Mouse (Mus musculus) midbrain, embryonic 12.5 days (tissue): ENCODE measurements at regions not wholly inside any gene's neighbourhood (a gene's known extent, or its start where the extent isn't known, plus 50 kb on each side); places are given as distances from the start of the nearest gene placed in this dataset.

Experiments
- ATAC-seq: fragments of 200-750 bp; cut with Nextera tagmentation; 2 replicates; pipeline ENCODE4 v1.8.0; 2017; ENCODE audit warnings: low read depth, moderate TSS enrichment, moderate library complexity; ENCODE audit not compliant: low FRiP score
- H3K27ac ChIP-seq: fragments of 300-500 bp; sonication (generic); replicated peaks from 2 replicates; pipeline ENCODE4 v1.5.1; 2016; ENCODE audit warnings: mild to moderate bottlenecking
- H3K27me3 ChIP-seq: fragments of 300-500 bp; sonication (generic); 2 replicates; pipeline ENCODE4 v1.6.1; 2016; ENCODE audit warnings: mild to moderate bottlenecking
- H3K36me3 ChIP-seq: fragments of 300-500 bp; sonication (generic); 2 replicates; pipeline ENCODE4 v1.6.1; 2016
- H3K4me1 ChIP-seq: fragments of 300-500 bp; sonication (generic); 2 replicates; pipeline ENCODE4 v1.6.1; 2016
- H3K4me2 ChIP-seq: fragments of 300-500 bp; sonication (generic); replicated peaks from 2 replicates; pipeline ENCODE4 v1.6.1; 2016; ENCODE audit warnings: mild to moderate bottlenecking, moderate library complexity
- H3K4me3 ChIP-seq: fragments of 300-500 bp; sonication (generic); 2 replicates; pipeline ENCODE4 v1.5.1; 2016; ENCODE audit warnings: mild to moderate bottlenecking
- H3K9ac ChIP-seq: fragments of 300-500 bp; sonication (generic); replicated peaks from 2 replicates; pipeline ENCODE4 v1.6.1; 2016; ENCODE audit warnings: mild to moderate bottlenecking, moderate library complexity
- H3K9me3 ChIP-seq: fragments of 300-500 bp; sonication (generic); 2 replicates; pipeline ENCODE4 v1.6.1; 2016; ENCODE audit warnings: mild to moderate bottlenecking
- WGBS: fragments of 180-500 bp; shearing (Covaris S2); methylation state at CpG from one replicate; pipeline ENCODE4 v1.1.7; 2016; 5-methylcytosine and 5-hydroxymethylcytosine counted together

DNA sequence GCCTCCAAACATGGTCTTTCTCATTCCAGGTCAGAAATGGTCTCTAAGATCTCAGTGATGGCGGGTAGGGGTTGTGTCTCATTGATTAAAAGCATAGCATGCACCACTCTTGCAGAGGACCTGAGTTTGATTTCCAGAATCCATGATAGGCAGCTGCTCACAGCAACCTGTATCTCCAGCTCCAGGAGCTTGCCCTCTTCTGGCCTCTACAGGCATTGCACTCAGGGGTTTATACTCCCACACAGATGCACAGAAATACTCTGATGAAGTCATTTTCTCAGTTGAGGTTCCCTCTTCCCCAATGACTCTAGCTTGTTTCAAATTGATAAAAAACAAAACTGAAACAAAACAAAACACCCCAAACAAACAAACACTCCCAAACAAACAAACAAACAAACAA, 81.1 kb upstream of the Gm11983 start:
- Histone ChIP-seq H3K27ac (no peak overlapping the region), H3K4me2 (no peak overlapping the region), H3K36me3 (no peaks in the 10 kb centered on the region), H3K9me3 (peaks cover 7% of the 10 kb centered on the region), H3K4me1 (0 out of 2 replicates have a peak, but pooled peaks cover under 1% of the 10 kb centered on the region), H3K9ac (no peak overlapping the region), H3K27me3 (no peaks in the 10 kb centered on the region), H3K4me3 (no peak overlapping the region)
- 100% methylated on average over 1 of the region's 1 CpGs for WGBS
- no peak for ATAC-seq

DNA sequence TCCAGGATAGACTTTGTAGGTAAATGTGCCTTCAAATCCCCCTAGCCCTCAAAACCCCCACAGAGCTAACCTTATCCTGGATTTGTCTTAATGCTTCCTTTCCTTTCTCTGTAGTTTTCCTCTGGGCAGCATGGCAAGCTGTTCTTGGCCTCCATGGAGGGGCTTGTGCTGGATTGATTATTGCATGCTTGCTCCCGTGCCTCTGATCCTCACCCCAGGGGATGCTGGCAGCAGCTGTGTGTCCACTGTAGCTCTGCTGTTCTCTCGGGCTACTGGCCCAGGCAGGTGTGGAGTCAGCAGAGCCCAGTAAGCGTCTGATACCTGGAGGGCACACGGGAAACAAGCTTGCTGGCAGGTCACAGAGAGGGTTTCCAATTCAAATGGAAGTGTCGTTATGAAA, 68.2 kb upstream of the Gm11983 start:
- no peak overlapping the region for H3K9ac ChIP-seq
- H3K27ac ChIP-seq: no peak overlapping the region
- no peaks in the 10 kb centered on the region for H3K9me3 ChIP-seq
- WGBS: 31% methylated on average over 5 of the region's 5 CpGs
- no peak overlapping the region for H3K4me2 ChIP-seq
- no peaks in the 10 kb centered on the region for H3K36me3 ChIP-seq
- peaks cover 6% of the 10 kb centered on the region; the same call in 1 of the 2 replicates for H3K27me3 ChIP-seq
- H3K4me1 ChIP-seq: peaks cover 8% of the 10 kb centered on the region; the same call in 1 of the 2 replicates
- H3K4me3 ChIP-seq: no peak overlapping the region
- ATAC-seq: peak; percentile 44; the same call in 1 of the 2 replicates

- no peaks in the 10 kb centered on the region for H3K9me3 ChIP-seq
- no peak overlapping the region for H3K9ac ChIP-seq
- H3K4me2 ChIP-seq: no peak overlapping the region
- peaks cover 10% of the 10 kb centered on the region for H3K27me3 ChIP-seq
- no peaks in the 10 kb centered on the region for H3K36me3 ChIP-seq
- no peak for ATAC-seq
- 74% methylated on average over 3 of the region's 3 CpGs for WGBS
- no peak overlapping the region for H3K27ac ChIP-seq
- peaks cover 16% of the 10 kb centered on the region for H3K4me1 ChIP-seq
- H3K4me3 ChIP-seq: no peak overlapping the region
Measured at GRCm38 (mm10) chr11:6902991-6903390, 65.5 kb upstream of the Gm11983 start.

DNA sequence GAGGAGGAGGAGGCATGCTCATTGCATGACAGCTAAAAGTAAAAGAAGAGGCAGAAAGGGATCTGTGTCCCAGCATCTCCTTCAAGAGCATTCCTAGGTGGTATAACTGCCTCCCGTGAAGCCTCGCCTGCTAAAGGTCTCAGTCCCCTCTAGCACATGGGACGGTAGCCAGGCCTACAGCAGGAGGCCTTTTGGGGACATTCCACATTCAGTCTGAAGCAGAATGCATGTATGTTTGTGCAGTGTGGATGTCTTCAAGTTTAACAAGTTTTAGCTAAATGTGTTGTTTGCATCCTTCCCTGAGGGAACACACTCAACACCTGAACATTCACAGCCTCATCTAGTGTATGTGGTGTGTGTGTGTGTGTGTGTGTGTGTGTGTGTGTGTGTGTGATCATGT, 64.8 kb upstream of the Gm11983 start:
- H3K9me3 ChIP-seq: no peaks in the 10 kb centered on the region
- no peak overlapping the region for H3K27ac ChIP-seq
- H3K4me3 ChIP-seq: no peak overlapping the region
- H3K9ac ChIP-seq: no peak overlapping the region
- no peak for ATAC-seq
- WGBS: 59% methylated on average over 3 of the region's 3 CpGs
- peaks cover 10% of the 10 kb centered on the region for H3K27me3 ChIP-seq
- H3K36me3 ChIP-seq: no peaks in the 10 kb centered on the region
- no peak overlapping the region for H3K4me2 ChIP-seq
- H3K4me1 ChIP-seq: peaks cover 16% of the 10 kb centered on the region

GRCm38 (mm10) chr11:6900769-6901481, 63.5 kb upstream of the Gm11983 start:
- Histone ChIP-seq H3K9ac (no peak overlapping the region), H3K27ac (peak overlapping the region; percentile 66), H3K36me3 (no peaks in the 10 kb centered on the region), H3K27me3 (peaks cover 10% of the 10 kb centered on the region), H3K9me3 (no peaks in the 10 kb centered on the region), H3K4me1 (peaks cover 16% of the 10 kb centered on the region), H3K4me2 (peak overlapping the region; percentile 28; the same call in 1 of the 2 replicates), H3K4me3 (no peak overlapping the region)
- ATAC-seq: peak; percentile 60
- WGBS: 19% methylated on average over 11 of the region's 11 CpGs

- 25% methylated on average over 12 of the region's 12 CpGs for WGBS
- Histone ChIP-seq H3K36me3 (no peaks in the 10 kb centered on the region), H3K27me3 (peaks cover 10% of the 10 kb centered on the region), H3K4me2 (peak overlapping the region; percentile 28), H3K4me1 (peaks cover 16% of the 10 kb centered on the region), H3K9me3 (no peaks in the 10 kb centered on the region), H3K9ac (no peak overlapping the region), H3K27ac (peak overlapping the region; percentile 66), H3K4me3 (no peak overlapping the region)
- no peak for ATAC-seq
Measured at GRCm38 (mm10) chr11:6900357-6900756, 62.9 kb upstream of the Gm11983 start.

- WGBS: 79% methylated on average over 13 of the region's 13 CpGs
Measured at GRCm38 (mm10) chr11:6899271-6900005, 62.0 kb upstream of the Gm11983 start.

GRCm38 (mm10) chr11:6898357-6899097, 61.1 kb upstream of the Gm11983 start:
- H3K9ac ChIP-seq: no peak overlapping the region
- ATAC-seq: no peak
- H3K4me1 ChIP-seq: peaks cover 16% of the 10 kb centered on the region
- peaks cover 10% of the 10 kb centered on the region for H3K27me3 ChIP-seq
- no peak overlapping the region for H3K27ac ChIP-seq
- H3K9me3 ChIP-seq: no peaks in the 10 kb centered on the region
- H3K4me3 ChIP-seq: no peak overlapping the region
- H3K36me3 ChIP-seq: no peaks in the 10 kb centered on the region
- WGBS: 93% methylated on average over 5 of the region's 5 CpGs
- no peak overlapping the region for H3K4me2 ChIP-seq

More at GRCm38 (mm10) chr11:6899271-6900005, 62.0 kb upstream of the Gm11983 start:
- H3K4me2 ChIP-seq: no peak overlapping the region
- peaks cover 10% of the 10 kb centered on the region for H3K27me3 ChIP-seq
- peaks cover 16% of the 10 kb centered on the region for H3K4me1 ChIP-seq
- no peak overlapping the region for H3K4me3 ChIP-seq
- peak overlapping the region; percentile 66; the same call in 1 of the 2 replicates for H3K27ac ChIP-seq
- H3K9ac ChIP-seq: no peak overlapping the region
- no peak for ATAC-seq
- no peaks in the 10 kb centered on the region for H3K9me3 ChIP-seq
- H3K36me3 ChIP-seq: no peaks in the 10 kb centered on the region

DNA sequence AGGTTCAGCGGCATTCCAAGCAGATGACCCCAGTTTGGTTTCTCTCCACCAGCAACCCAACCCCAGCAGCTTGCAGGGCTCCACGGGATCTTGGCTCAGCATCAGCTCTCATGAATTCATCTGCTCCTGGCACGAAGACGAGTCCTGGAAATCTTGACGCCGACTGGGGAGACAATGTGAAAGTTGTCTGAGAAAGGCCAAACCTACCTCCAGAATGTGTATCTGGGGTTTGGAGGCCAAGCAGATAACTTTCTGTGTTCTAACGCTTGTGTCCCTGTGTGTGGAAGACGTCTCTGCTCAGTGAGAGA, 58.3 kb upstream of the Gm11983 start:
- no peak overlapping the region for H3K27ac ChIP-seq
- no peak overlapping the region for H3K4me3 ChIP-seq
- H3K4me1 ChIP-seq: peaks cover 9% of the 10 kb centered on the region
- no peak overlapping the region for H3K4me2 ChIP-seq
- H3K36me3 ChIP-seq: no peaks in the 10 kb centered on the region
- H3K9me3 ChIP-seq: no peaks in the 10 kb centered on the region
- WGBS: 65% methylated on average over 8 of the region's 8 CpGs
- no peak for ATAC-seq
- H3K9ac ChIP-seq: no peak overlapping the region
- peaks cover 3% of the 10 kb centered on the region; the same call in 1 of the 2 replicates for H3K27me3 ChIP-seq

DNA sequence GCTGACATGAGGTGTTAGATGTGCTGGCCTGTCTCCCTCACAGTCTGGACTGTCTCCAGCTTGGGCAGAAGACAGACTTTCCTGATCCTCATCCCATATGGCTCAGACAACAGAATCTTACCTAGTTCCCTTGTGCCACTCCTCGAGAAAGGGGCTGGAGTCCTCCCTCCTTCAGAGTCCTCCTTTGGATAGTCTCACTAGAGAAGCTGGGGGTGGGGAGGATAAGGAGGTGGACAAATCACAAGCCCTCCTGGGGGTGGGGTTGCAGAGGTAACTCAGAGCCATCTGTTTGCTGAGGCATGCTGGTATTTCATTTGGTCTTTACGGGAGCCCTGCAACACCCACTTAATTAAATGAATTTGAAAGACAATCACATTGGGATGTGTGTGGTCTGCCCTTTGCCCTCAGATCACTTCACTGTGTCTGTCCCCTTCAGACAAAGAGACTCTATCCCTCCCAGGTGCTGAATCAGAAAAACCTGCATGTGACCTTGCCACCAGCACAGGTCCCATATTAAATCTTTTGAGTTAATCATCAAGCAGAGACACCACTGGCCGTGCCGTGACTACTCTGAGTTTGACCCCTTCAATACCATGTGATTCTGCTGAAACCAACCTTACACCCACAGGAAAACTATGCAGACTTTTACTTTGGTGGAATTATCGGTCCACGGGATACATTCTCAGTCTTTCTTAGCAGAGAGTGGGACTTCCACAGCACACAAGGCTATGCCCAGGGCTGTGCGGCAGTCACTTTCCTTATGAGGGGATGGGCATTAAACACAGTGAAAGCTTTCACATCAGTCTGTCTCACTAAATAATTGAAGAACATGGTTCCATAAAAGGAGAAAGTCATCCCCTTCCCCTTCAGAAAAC, 57.7 kb upstream of the Gm11983 start:
- H3K9ac ChIP-seq: no peak overlapping the region
- no peaks in the 10 kb centered on the region for H3K36me3 ChIP-seq
- H3K27me3 ChIP-seq: peaks cover 3% of the 10 kb centered on the region; the same call in 1 of the 2 replicates
- no peak for ATAC-seq
- H3K9me3 ChIP-seq: no peaks in the 10 kb centered on the region
- no peak overlapping the region for H3K27ac ChIP-seq
- no peak overlapping the region for H3K4me2 ChIP-seq
- 30% methylated on average over 7 of the region's 7 CpGs for WGBS
- H3K4me1 ChIP-seq: peaks cover 4% of the 10 kb centered on the region
- H3K4me3 ChIP-seq: no peak overlapping the region

- H3K4me1 ChIP-seq: no peaks in the 10 kb centered on the region
- no peaks in the 10 kb centered on the region for H3K27me3 ChIP-seq
- no peaks in the 10 kb centered on the region for H3K9me3 ChIP-seq
- H3K4me2 ChIP-seq: no peak overlapping the region
- no peak overlapping the region for H3K4me3 ChIP-seq
- 75% methylated on average over 1 of the region's 1 CpGs for WGBS
- no peak overlapping the region for H3K9ac ChIP-seq
- ATAC-seq: no peak
- H3K27ac ChIP-seq: no peak overlapping the region
- no peaks in the 10 kb centered on the region for H3K36me3 ChIP-seq
Measured at GRCm38 (mm10) chr11:6893734-6894133, 56.3 kb upstream of the Gm11983 start.
